Mouse (Mus musculus) frontal cortex, postnatal 10 days (tissue): ENCODE results near the gene Pdpr.
"Not testable (repeated sequence)": the region's sequence is repeated elsewhere in the genome, so short reads cannot be mapped to it uniquely, and the experiment has no call there.

Source experiments
- DNase-seq, 2 experiments: peaks; one replicate each; pipeline ENCODE4 v3.0.0; 2022; ENCODE audit warnings: low spot score in 2 of 2, mixed read lengths in 1 of 2

The Pdpr gene

DNA sequence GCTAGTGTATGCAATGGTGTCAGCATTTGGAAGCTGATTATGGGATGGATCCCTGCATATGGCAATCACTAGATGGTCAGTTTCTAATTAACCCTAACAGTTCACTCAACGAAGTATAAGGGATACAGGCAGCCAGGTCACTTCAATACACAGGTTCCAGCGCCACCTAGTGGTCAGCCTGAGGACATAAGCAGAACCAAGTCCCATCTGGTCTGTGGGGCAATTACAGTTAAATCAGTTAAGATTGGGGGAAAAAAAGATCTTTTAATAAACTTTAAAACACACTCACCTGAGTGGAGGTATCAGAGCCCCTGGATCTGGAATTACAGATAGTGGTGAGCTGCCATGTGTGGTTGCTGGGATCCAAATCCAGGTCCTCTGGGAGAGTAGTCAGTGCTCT lies 4.3 kb upstream of the Pdpr start:
- DNase-seq = peak in 1 of 2 experiments; percentile 64

- no peak for DNase-seq
Measured at GRCm38 (mm10) chr8:111091706-111092105, 2.7 kb upstream of the Pdpr start.

DNA sequence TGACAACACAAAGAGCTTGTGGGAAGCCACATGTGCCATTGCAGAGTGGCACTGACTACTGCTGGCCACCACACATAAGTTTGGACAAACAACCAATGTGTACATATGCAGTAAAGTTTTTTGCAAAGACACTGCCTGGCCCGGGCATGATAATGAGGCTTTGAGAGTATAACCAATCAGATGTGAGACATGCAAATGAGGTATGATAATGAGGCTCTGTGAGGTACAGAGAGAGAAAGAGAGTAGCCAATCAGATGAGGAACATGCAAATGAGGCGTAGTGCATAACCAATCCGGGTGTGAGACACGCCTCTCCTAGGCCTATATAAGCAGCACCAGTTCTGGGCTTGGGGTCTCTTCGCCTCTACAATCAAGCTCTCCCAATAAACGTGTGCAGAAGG lies 2.1 kb upstream of the Pdpr start, which contains the start of gene Clec18a:
Gene Clec18a, minus strand, starts transcription at position 101 of the 400 bp plus-strand sequence.
- DNase-seq = not testable (repeated sequence)

- peak in 1 of 2 experiments; percentile 24 for DNase-seq
Measured at GRCm38 (mm10) chr8:111094719-111095302, 381 bp downstream of the Pdpr start.

- DNase-seq = no peak
Measured at GRCm38 (mm10) chr8:111114891-111115290, 20.5 kb downstream of the Pdpr start.

- no peak for DNase-seq
Measured at GRCm38 (mm10) chr8:111119481-111119880, 25.1 kb downstream of the Pdpr start.

DNA sequence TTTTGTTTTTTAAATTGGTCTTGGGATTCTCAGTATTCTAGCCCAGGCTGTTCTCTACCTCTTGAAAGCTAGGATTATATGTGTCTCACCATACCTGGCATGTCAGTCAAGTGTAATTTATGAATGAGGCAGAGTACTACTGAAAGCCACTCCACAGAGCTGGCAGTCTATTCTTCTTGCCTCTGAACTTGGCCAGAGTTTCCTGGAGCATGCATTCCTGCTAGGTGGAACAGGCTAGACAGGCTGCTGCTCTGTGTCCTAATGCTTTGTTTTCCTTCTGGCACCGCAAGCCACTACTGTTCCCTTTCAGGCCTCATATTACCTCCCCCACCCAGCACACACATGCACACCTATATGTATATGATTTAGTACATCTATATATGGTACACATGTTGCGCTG lies 36.3 kb downstream of the Pdpr start:
- DNase-seq = no peak

DNA sequence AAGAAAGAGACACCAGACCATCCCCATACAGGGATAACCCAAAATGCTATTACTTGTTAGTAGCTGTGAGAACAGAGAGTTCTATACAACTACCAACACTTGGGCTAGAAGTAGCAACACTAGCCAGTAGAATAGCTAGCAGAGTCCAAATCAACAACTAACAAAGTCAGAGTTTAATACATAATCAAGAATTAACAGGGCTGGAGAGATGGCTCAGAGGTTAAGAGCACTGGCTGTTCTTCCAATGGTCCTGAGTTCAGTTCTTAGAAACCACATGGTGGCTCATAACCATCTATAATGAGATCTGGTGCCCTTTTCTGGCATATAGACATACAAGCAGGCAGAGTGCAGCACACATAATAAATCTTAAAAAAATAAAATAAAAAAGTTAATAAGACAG lies 48.1 kb downstream of the Pdpr start:
- no peak for DNase-seq

- peak in 1 of 2 experiments; percentile 17 for DNase-seq
Measured at GRCm38 (mm10) chr8:111144901-111145459, 50.5 kb downstream of the Pdpr start.

DNA sequence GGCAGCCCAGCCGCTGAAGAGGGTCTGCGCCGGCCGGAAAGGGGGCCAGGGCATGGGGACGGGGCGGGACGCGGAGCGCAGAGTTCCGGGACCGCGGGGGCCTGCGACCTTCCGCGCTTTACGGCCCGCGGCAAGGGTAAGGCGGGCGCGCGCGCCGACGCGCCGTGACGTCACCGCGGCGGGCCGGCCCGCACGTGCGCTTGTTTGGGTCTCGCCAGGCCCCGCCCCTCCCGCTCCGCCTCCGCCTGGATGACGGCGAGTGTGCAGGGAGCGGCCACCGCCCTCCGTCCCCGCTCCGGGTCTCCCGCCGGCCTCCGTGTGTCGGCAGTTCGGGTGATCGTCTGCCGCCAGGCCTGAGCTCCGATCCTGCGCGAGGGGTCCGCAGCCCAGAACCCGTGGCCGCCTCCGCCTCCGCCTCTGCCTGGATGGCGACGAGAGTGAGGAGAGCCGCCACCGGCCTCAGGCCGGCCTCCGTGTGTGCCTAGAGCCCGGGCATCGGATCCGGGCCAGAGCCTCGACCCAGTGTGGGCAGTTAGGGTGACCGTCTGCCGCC lies 51.1 kb downstream of the Pdpr start:
- peak; percentile 90 to 92 for DNase-seq

DNA sequence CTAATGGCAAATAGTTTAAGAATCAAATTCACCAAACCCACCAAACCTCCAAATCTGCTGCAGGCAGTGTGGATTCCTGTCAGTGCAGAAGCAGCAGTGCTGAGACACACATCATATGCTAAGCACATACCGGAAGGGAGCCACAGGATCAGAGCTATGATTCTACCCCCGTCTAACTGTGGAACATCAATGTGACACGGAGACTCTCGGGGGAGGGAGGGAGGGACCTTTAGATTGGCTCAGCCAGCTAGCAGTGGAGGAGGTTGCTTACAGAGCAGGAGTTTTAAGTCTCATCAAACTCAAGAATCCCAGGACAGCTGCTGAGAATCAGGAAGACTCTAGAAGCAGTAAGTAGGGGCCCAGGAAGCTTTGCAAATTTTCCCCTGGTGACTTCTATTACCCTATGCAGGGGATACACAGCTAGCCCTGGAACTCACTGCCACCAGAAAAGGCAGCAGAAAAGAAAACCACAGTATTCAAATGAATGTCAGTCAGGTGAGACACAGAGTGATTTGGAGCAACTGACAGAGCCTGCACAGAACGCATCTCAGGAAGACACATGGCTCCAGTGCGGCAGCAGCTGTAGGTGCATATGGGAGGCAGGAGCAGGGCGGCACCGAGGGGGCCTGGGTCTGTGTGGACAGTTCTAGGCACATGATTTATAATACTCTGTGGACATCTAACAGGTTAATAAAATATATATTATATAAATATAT lies 61.4 kb downstream of the Pdpr start:
- DNase-seq = no peak

- DNase-seq = peak in 1 of 2 experiments; percentile 25
Measured at GRCm38 (mm10) chr8:111157617-111158016, 63.2 kb downstream of the Pdpr start.

DNA sequence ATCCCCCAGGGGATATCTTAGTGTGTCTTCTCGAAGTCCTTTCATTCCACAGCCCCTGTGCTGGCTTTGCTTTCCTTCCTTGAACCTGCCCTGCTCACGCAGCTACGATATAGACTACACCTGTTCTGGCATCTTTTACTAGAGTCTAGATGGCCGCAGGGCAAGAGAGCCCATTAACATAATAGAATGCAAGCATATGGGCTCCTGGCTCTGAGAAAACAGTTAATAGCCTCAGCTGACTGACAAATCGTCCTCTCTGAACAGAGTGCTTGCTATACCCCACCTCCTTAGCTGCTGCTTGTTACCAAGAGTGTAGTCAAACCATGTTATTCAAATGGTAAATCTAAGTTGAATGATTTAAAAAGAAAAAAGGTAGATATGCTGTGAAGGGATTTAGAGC lies 77.2 kb downstream of the Pdpr start:
- no peak for DNase-seq

- peak in 1 of 2 experiments; percentile 32 for DNase-seq
Measured at GRCm38 (mm10) chr8:111185472-111185947, 91.1 kb downstream of the Pdpr start.
